Mouse (Mus musculus) stomach, embryonic 14.5 days (tissue): Measurements from ENCODE around the gene Fzd7. TPM values are rescaled to one million over a fixed set of nuclear protein-coding genes. Genes with fewer than 3 reads are reported as not detected.

Source experiments
- ATAC-seq: fragments of 200-750 bp; cut with Nextera tagmentation; 2 replicates; pipeline ENCODE4 v1.8.0; 2017; ENCODE audit warnings: low read depth, moderate TSS enrichment; ENCODE audit not compliant: insufficient number of reproducible peaks, insufficient read depth, low FRiP score
- H3K27ac ChIP-seq: fragments of 300-500 bp; sonication (generic); 2 replicates; pipeline ENCODE4 v1.5.1; 2014; ENCODE audit warnings: mild to moderate bottlenecking, low read length, moderate library complexity, mixed read lengths
- H3K27me3 ChIP-seq: fragments of 300-500 bp; sonication (generic); 2 replicates; pipeline ENCODE4 v1.6.1; 2014; ENCODE audit warnings: low read length, control low read depth, mixed read lengths; ENCODE audit not compliant: control insufficient read depth, insufficient read depth
- H3K36me3 ChIP-seq: fragments of 300-500 bp; sonication (generic); 2 replicates; pipeline ENCODE4 v1.6.1; 2014; ENCODE audit warnings: mild to moderate bottlenecking, control low read depth, low read length, moderate library complexity, mixed read lengths; ENCODE audit not compliant: control insufficient read depth, insufficient read depth
- H3K4me1 ChIP-seq: fragments of 300-500 bp; sonication (generic); 2 replicates; pipeline ENCODE4 v1.6.1; 2014; ENCODE audit warnings: low read length, control low read depth, mixed read lengths; ENCODE audit not compliant: control insufficient read depth, insufficient read depth
- H3K4me2 ChIP-seq: fragments of 300-500 bp; sonication (generic); replicated peaks from 2 replicates; pipeline ENCODE4 v1.6.1; 2014; ENCODE audit warnings: low read depth, low read length, control low read depth
- H3K4me3 ChIP-seq: fragments of 300-500 bp; sonication (generic); 2 replicates; pipeline ENCODE4 v1.5.1; 2014; ENCODE audit warnings: low read depth, low read length, control low read depth
- H3K9ac ChIP-seq: fragments of 300-500 bp; sonication (generic); replicated peaks from 2 replicates; pipeline ENCODE4 v1.6.1; 2014; ENCODE audit warnings: low read depth, mild to moderate bottlenecking, control low read depth, low read length, moderate library complexity, mixed read lengths
- H3K9me3 ChIP-seq: fragments of 300-500 bp; sonication (generic); 2 replicates; pipeline ENCODE4 v1.6.1; 2016; ENCODE audit warnings: low read depth, low read length, control low read depth; ENCODE audit not compliant: control insufficient read depth
- WGBS: fragments of 180-500 bp; shearing (Covaris S2); extraction: QIAGEN DNeasy Blood & Tissue Kit; methylation state at CpG from one replicate; pipeline ENCODE4 v1.1.7; 2014; 5-methylcytosine and 5-hydroxymethylcytosine counted together
- polyA plus RNA-seq: library from polyadenylated mRNA; unstranded; fragments of >200 nt; fragmentation: Nextera tagmentation; extraction: Ambion mirVana; gene quantifications from 2 replicates; pipeline ENCODE4 v1.2.1, GENCODE M21; 2014

Gene Fzd7
- polyA plus RNA-seq, 1 experiment from 2014 or later = 13.3 TPM

DNA sequence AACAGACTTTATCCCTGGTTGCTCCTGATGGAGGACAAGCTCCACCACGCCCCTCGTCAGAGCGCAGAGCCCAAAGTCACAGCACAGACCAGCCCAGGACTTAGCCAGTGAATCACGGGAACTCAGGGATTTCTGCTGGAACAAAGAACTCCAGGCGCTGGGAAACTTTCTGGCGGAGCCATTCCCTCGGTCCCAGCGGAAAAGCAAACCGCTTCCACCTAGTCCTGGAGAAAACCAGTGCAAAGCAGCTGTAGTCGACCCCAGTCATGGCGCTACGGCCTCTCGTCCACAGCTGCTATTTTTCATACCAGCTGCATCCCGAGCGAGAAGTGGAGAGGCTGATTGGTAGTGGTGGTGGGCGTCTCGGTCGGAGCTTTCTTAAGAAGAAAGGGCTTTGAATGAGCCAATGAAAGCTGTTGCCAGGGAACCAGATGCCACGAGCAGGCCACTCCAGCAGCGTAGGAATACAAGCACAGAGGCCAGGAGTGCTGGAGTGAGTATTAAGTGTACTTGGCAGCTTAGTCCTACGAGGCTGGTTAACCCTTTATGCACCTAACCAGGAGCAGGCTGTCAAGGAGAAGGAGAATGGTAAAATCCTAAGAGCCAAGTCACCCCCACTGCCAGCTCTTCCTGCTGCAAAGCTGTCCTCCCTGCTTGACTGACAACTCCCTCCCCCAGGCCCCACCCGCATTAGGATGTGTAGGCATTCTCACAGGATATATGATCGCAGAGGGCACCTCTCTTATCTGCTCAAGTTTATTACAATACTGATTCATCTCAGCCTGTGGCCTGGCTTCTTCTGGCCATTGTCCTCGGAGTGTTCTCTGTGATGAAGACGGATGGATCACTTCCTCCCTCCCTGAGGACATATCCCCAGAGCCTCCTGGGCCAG, 34.0 kb downstream of the Fzd7 start, which contains the start of gene Gm973:
TSS of gene Gm973 (plus strand) at position 239 of the 892 bp plus-strand sequence.
- peak within 1 kb of the TSS; percentile 92 for H3K27ac ChIP-seq
- no peaks in the 10 kb centered on the region for H3K36me3 ChIP-seq
- ATAC-seq = peak; percentile 86
- WGBS = 4% methylated on average over 25 of the region's 25 CpGs
- no peaks in the 10 kb centered on the region for H3K9me3 ChIP-seq
- H3K27me3 ChIP-seq = no peaks in the 10 kb centered on the region
- peaks cover 15% of the 10 kb centered on the region for H3K4me1 ChIP-seq
- peak within 1 kb of the TSS; percentile 25; the same call in 1 of the 2 replicates for H3K9ac ChIP-seq
- H3K4me3 ChIP-seq = peak within 1 kb of the TSS; percentile 22
- H3K4me2 ChIP-seq = peak within 1 kb of the TSS; percentile 56

DNA sequence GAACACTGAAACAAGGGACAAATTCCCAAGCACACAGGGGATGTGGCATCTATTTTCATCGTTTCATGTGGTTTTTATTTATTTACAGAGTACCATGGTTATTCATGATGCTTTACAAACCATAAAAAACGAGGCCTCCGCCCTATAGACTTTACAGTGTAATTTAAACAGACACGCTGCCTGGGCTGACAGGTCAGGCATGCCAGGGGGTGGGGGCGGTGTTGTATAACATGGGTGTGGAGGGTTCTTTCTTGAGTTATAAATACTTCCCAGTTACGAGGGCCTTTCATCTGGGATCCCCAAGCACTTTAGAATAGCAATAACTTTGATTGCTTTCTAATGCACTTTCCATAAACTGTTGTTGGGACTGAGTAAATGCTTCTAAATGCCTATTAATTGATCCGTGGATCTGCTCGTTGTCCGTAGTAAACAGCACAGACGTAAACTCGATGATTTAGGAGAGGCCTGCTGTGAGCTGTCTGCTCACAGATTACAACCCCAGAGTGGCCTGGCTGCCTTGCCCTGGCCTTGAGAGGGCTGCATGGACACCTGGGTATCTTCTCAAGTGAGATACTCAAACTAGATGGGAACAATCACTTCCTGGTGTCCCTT, 38.1 kb downstream of the Fzd7 start:
- ATAC-seq = no peak
- no peak overlapping the region for H3K27ac ChIP-seq
- H3K36me3 ChIP-seq = no peaks in the 10 kb centered on the region
- H3K4me3 ChIP-seq = no peak overlapping the region
- H3K4me2 ChIP-seq = no peak overlapping the region
- H3K4me1 ChIP-seq = peaks cover 18% of the 10 kb centered on the region
- H3K9ac ChIP-seq = no peak overlapping the region
- 23% methylated on average over 11 of the region's 11 CpGs for WGBS
- no peaks in the 10 kb centered on the region for H3K9me3 ChIP-seq
- H3K27me3 ChIP-seq = no peaks in the 10 kb centered on the region

DNA sequence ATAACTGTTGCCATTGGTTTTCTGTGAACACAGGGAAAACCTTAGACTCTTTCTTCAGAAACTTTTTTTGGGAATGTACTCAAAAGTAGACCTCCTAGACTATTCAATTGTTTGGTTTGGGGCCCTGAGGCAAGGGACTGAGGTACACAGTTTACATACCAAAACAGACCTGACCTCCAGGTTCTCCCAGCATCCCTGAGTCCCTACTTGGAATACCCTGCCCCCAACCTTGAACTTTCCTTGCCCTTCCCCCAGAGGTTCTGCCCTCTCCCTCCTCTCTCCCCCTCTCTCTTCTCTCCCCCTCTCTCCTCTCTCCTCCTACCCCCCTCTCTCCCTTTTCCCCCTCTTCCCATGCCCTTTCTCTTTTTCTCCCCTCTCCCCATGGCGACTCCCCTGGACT, 40.2 kb downstream of the Fzd7 start:
- no peaks in the 10 kb centered on the region for H3K36me3 ChIP-seq
- H3K4me2 ChIP-seq = no peak overlapping the region
- H3K4me1 ChIP-seq = peaks cover 6% of the 10 kb centered on the region; the same call in 1 of the 2 replicates
- WGBS = 64% methylated on average over 1 of the region's 1 CpGs
- no peak for ATAC-seq
- no peak overlapping the region for H3K4me3 ChIP-seq
- H3K27ac ChIP-seq = no peak overlapping the region
- no peaks in the 10 kb centered on the region for H3K27me3 ChIP-seq
- H3K9ac ChIP-seq = no peak overlapping the region
- no peaks in the 10 kb centered on the region for H3K9me3 ChIP-seq

DNA sequence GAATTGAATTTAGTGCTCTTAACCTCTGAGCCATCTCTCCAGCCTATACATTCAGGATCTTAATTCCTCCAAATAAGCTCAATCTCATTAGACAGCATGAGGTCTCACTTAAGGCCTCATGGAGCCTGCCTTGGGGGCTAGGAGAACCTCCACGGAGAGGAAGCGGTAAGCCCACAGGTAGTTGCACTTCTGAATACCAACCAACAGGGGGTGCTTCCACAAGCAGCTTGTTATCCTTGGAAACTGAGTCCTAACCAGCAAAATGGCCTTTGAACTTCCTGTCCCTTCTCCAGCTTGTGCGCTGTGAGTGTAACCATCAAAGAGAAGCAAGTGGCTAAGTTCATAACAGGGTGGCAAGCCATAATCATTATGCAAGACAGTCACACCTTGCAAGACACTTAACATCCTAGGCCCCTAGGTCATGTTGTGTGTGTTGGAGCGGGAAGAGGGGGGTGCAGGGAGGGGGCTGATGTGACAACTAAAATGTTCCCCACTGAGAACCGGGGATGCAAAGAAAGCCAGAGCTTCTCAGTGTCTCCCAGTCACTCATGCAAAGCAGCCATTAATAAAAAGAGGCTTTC, 41.2 kb downstream of the Fzd7 start:
- H3K4me3 ChIP-seq = no peak overlapping the region
- no peak overlapping the region for H3K4me2 ChIP-seq
- no peaks in the 10 kb centered on the region for H3K27me3 ChIP-seq
- H3K36me3 ChIP-seq = no peaks in the 10 kb centered on the region
- ATAC-seq = no peak
- H3K4me1 ChIP-seq = peaks cover 6% of the 10 kb centered on the region; the same call in 1 of the 2 replicates
- no peaks in the 10 kb centered on the region for H3K9me3 ChIP-seq
- H3K9ac ChIP-seq = no peak overlapping the region
- H3K27ac ChIP-seq = no peak overlapping the region
- 78% methylated on average over 5 of the region's 5 CpGs for WGBS

DNA sequence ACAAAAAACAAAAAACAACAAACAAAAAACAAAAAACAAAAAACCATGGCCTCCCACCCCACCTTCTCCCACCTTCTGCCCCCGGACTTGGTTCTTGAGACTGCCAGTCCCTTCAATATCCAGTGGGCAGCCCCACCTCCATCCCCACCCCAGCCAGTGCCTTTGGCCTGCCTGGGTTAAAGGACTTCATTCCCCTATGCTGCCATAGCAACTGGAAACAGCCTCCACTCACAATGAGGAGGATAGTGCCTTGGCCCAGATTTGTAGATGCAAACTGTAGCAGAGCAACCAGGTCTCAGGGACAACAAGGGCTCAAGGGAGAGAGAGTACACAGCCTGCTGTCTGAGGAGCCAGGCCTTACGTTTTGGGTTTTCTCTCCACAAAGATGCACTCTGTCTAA, 41.8 kb downstream of the Fzd7 start:
- H3K9ac ChIP-seq = no peak overlapping the region

DNA sequence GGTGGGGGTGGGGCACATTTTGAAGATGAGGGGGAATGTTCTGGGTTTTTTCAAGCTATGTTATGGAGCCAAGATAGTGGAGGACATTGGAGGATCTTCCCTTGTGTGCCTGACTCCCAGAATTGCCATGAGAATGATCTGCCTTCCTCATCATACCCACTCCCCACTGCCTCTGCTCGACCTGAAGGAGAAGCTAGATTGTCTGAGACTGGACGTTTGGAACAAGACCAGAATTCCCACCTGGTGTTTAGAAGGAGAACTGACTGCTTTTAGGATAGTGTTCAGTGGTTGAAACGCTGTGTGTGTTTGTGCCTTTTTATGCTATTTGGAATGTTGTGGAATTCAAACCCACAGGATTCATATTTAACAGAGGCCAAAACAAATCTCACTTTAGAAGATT, 42.5 kb downstream of the Fzd7 start:
- Histone ChIP-seq H3K4me3 (no peak overlapping the region), H3K36me3 (no peaks in the 10 kb centered on the region), H3K27ac (no peak overlapping the region), H3K9me3 (no peaks in the 10 kb centered on the region), H3K27me3 (no peaks in the 10 kb centered on the region), H3K9ac (no peak overlapping the region), H3K4me1 (peaks cover 6% of the 10 kb centered on the region; the same call in 1 of the 2 replicates), H3K4me2 (no peak overlapping the region)
- WGBS = 36% methylated on average over 3 of the region's 3 CpGs
- ATAC-seq = no peak

More for the DNA sequence above, 41.8 kb downstream of the Fzd7 start:
- H3K4me2 ChIP-seq = no peak overlapping the region
- no peak overlapping the region for H3K27ac ChIP-seq
- H3K27me3 ChIP-seq = no peaks in the 10 kb centered on the region
- WGBS = 72% methylated on average over 2 of the region's 2 CpGs
- H3K4me1 ChIP-seq = peaks cover 6% of the 10 kb centered on the region; the same call in 1 of the 2 replicates
- no peaks in the 10 kb centered on the region for H3K9me3 ChIP-seq
- no peak overlapping the region for H3K4me3 ChIP-seq
- no peaks in the 10 kb centered on the region for H3K36me3 ChIP-seq
- ATAC-seq = no peak

DNA sequence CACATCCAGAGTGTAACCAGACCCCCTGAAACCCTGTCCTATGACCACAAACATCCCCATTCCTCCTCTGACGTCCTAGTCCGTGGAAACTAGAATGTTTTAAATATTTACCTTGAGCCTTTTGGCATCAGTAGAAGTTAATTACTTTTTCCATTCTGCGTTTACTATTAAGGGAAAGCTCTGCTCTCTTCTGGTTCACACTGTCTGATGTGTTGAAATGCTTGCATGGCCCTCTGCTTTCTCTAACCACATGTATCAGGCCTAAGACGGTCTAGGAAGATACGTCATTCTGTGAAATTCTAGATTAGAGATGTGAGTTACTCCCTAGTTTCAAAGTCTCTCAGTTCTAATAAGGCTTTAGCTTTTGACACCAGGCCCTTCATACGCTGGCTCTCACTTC, 45.0 kb downstream of the Fzd7 start:
- Histone ChIP-seq H3K9me3 (no peaks in the 10 kb centered on the region), H3K27me3 (no peaks in the 10 kb centered on the region), H3K9ac (no peak overlapping the region), H3K36me3 (no peaks in the 10 kb centered on the region), H3K4me3 (no peak overlapping the region), H3K27ac (no peak overlapping the region; the same call in 1 of the 2 replicates), H3K4me2 (no peak overlapping the region), H3K4me1 (peaks cover 3% of the 10 kb centered on the region; the same call in 1 of the 2 replicates)
- ATAC-seq = no peak
- WGBS = 56% methylated on average over 6 of the region's 6 CpGs

DNA sequence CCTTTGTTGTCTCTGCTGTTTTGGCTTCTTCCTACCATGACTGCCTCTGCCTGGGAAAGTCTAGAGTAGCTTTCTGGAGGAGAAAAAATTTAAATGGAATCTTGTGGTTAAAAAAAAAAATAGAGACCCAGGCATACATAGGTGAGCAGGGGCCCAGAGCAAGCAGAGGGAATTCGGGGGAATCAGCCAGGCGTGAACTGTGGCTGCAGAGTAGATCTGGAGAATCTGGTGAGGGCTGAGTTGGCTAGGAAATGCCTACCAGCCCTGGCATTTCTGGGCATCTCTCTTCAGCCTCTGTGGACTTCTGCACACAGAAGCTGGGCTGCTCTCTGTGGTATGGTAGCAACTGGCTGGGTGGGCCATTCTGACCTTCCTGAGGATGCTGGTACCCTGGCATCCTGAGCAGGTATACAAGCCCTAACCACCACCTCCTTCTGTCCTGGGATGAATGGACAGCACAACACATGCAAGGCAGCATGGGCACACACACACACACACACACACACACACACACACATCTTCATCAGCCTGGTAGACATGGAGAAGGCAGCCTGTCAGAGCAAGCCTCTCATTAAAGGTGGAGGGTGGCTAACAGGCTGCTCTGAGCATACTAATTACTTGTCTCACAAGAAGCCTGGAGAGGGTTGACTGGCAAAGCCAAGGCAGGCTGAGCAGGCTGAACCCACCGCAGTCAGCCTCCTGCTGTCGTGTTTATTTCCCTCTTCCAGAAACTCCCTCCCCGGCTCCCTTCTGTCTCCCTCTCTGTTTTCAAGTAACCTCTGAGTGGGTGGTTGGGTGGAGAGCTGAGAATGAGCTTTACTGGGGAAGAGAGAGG, 53.0 kb downstream of the Fzd7 start:
- no peak overlapping the region for H3K9ac ChIP-seq

More for the DNA sequence above, 53.0 kb downstream of the Fzd7 start:
- 44% methylated on average over 5 of the region's 5 CpGs for WGBS
- Histone ChIP-seq H3K27me3 (no peaks in the 10 kb centered on the region), H3K4me3 (no peak overlapping the region), H3K4me1 (no peaks in the 10 kb centered on the region), H3K36me3 (no peaks in the 10 kb centered on the region), H3K9me3 (no peaks in the 10 kb centered on the region), H3K4me2 (no peak overlapping the region), H3K27ac (no peak overlapping the region)
- no peak for ATAC-seq
